Mouse (Mus musculus) limb, embryonic 14.5 days (tissue): ENCODE results near the gene Nup205. TPM values are rescaled to one million over a fixed set of nuclear protein-coding genes. Genes with fewer than 3 reads are reported as not detected.

ENCODE experiments used
- ATAC-seq: fragments of 200-750 bp; cut with Nextera tagmentation; 2 replicates; pipeline ENCODE4 v1.8.0; 2017; ENCODE audit warnings: low read depth, moderate number of reproducible peaks, moderate TSS enrichment; ENCODE audit not compliant: low FRiP score
- DNase-seq: peaks from one replicate; pipeline ENCODE4 v3.0.0-alpha.2; 2015; ENCODE audit warnings: low spot score
- H3K27ac ChIP-seq: fragments of 300-500 bp; sonication (generic); replicated peaks from 2 replicates; pipeline ENCODE4 v1.5.1; 2014; ENCODE audit warnings: low read depth, mild to moderate bottlenecking, low read length, moderate library complexity, mixed read lengths
- H3K27me3 ChIP-seq: fragments of 300-500 bp; sonication (generic); 2 replicates; pipeline ENCODE4 v1.6.1; 2014; ENCODE audit warnings: low read length, mixed read lengths; ENCODE audit not compliant: control insufficient read depth, insufficient read depth
- H3K36me3 ChIP-seq: fragments of 300-500 bp; sonication (generic); 2 replicates; pipeline ENCODE4 v1.6.1; 2014; ENCODE audit warnings: mild to moderate bottlenecking, low read length, moderate library complexity, mixed read lengths; ENCODE audit not compliant: control insufficient read depth, insufficient read depth
- H3K4me1 ChIP-seq: fragments of 300-500 bp; sonication (generic); 2 replicates; pipeline ENCODE4 v1.6.1; 2014; ENCODE audit warnings: antibody characterized with exemption, low read length, mixed read lengths; ENCODE audit not compliant: control insufficient read depth, insufficient read depth
- H3K4me2 ChIP-seq: fragments of 300-500 bp; sonication (generic); replicated peaks from 2 replicates; pipeline ENCODE4 v1.6.1; 2014; ENCODE audit warnings: low read depth, mild to moderate bottlenecking, low read length, moderate library complexity; ENCODE audit not compliant: severe bottlenecking
- H3K4me3 ChIP-seq: fragments of 300-500 bp; sonication (generic); replicated peaks from 2 replicates; pipeline ENCODE4 v1.5.1; 2014; ENCODE audit warnings: low read length
- H3K9ac ChIP-seq: fragments of 300-500 bp; sonication (generic); 2 replicates; pipeline ENCODE4 v1.6.1; 2014; ENCODE audit warnings: mild to moderate bottlenecking, low read depth, low read length, moderate library complexity; ENCODE audit not compliant: severe bottlenecking
- H3K9me3 ChIP-seq: fragments of 300-500 bp; sonication (generic); 2 replicates; pipeline ENCODE4 v1.6.1; 2016; ENCODE audit warnings: low read length; ENCODE audit not compliant: control insufficient read depth
- POLR2A ChIP-seq: fragments of 200-500 bp; IDR thresholded peaks from 2 replicates; pipeline ENCODE4 v1.8.0; 2012; ENCODE audit warnings: inconsistent platforms, mild to moderate bottlenecking, moderate library complexity, borderline replicate concordance; ENCODE audit not compliant: insufficient read depth, insufficient read length; ENCODE audit errors: extremely low read depth
- WGBS: fragments of 180-500 bp; shearing (Covaris S2); extraction: QIAGEN DNeasy Blood & Tissue Kit; methylation state at CpG from one replicate; pipeline ENCODE4 v1.1.7; 2014; 5-methylcytosine and 5-hydroxymethylcytosine counted together
- polyA plus RNA-seq, 2 experiments: library from polyadenylated mRNA; depleted of rRNA in 1 of 2; stranded (reverse) in 1 of 2; unstranded in 1 of 2; fragments of >200 nt; fragmentation: Nextera tagmentation in 1 of 2; extraction: Ambion mirVana in 1 of 2; gene quantifications; 2 replicates each; pipeline versions ENCODE4 v1.2.1 to v1.2.3; 2012 to 2014

Nup205 gene
- polyA plus RNA-seq, 2 experiments, result 38.7 to 48.4 TPM

DNA sequence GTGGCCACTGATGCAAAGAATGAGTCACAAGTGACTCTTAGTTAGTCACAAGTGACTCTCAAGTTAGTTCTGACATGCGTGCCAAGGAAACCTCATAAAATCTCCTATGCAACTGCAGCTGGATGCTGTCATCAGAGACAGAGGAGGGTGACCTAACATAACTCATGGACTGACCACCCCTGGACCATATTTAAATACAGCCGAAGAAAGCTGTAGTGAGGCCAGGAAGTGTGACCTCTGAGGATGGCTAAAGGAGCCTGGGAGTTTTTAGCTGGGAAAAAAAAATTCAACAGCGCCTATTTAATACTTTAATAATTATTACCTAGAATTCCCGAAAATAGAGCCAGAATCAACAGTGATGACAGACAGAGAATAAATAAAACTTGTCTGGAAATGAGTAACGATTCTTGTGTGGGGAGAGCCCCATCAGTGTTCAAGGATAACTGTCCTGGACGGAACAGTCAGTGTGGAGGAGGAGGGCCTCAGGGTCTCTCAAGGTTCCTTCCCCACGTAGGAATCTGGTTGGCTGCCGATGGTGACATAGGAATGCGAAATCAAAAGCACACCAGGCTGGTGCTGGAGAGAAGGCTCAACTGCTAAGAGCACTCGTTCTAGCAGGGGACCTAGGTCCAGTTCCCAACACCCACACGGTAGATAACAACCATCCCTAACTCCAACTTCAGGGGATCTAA, 96.3 kb downstream of the Nup205 start:
- TF ChIP-seq POLR2A, result no peak
- H3K4me3 ChIP-seq, result no peak overlapping the region
- no peaks in the 10 kb centered on the region for H3K27me3 ChIP-seq
- H3K9me3 ChIP-seq, result no peaks in the 10 kb centered on the region
- H3K9ac ChIP-seq, result no peak overlapping the region
- WGBS, result 63% methylated on average over 11 of the region's 11 CpGs
- no peak for ATAC-seq
- H3K4me2 ChIP-seq, result no peak overlapping the region
- H3K4me1 ChIP-seq, result no peaks in the 10 kb centered on the region
- DNase-seq, result no peak
- H3K27ac ChIP-seq, result 0 out of 2 replicates have a peak overlapping the region, but pooled peaks have one; percentile 19
- no peaks in the 10 kb centered on the region for H3K36me3 ChIP-seq

DNA sequence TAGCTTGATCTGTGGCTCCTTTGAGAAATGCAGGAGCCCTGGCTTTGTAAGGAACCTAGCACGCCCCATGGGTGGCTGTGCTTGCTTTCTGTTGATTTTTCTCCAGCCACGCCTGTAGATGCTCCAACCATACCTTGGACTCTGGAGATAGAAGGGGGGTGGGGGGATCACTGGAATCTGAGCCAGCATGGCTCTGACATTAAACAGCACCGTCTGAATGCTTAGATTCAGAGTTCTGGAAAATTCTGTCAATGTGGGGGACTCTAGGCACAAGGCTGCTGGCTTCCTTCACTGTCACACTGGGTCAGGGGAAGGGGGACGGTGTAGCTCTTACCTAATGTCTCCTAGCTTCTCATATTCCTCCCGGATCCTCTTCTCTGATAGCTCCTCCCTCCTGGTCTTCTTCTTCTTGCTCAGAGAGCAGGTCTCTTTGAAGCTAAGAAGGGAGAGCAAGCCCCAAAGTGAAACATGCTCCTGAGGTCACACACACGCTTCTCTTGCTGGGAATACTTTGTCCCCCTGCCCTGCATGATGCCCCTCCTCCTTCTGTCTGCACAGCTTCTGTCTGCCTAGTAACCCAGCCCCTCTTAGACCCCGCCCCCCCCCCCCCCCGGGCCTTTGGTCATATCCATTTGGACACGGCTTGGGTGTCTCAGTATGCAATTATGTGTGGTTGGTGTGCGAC, 100.8 kb downstream of the Nup205 start:
- H3K9ac ChIP-seq, result no peak overlapping the region
- H3K27me3 ChIP-seq, result no peaks in the 10 kb centered on the region
- no peaks in the 10 kb centered on the region for H3K36me3 ChIP-seq
- no peaks in the 10 kb centered on the region for H3K4me1 ChIP-seq
- no peaks in the 10 kb centered on the region for H3K9me3 ChIP-seq
- no peak overlapping the region for H3K4me3 ChIP-seq
- 53% methylated on average over 10 of the region's 10 CpGs for WGBS
- TF ChIP-seq POLR2A, result no peak
- H3K4me2 ChIP-seq, result no peak overlapping the region
- ATAC-seq (no peak), DNase-seq (no peak)
- H3K27ac ChIP-seq, result no peak overlapping the region

DNA sequence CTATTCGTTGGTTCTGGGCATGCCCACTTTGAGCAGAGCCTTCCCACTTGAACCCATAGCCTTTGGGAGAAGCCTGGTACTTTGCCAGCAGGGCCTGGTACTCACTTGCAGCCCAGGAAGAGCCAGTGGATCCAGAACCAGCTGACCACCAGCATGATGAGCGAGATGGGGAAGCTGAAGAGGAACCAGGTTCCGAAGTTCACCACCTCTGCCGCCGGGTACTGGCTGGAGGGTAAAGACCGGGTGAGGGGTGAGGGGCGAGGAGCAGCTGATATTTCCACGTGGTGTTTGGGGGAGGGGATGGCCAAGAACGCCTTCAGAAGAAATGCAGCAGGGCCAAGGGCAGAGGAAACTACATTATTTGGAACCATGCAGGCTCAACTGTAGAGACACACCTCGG, 102.1 kb downstream of the Nup205 start:
- no peak for ATAC-seq
- Histone ChIP-seq H3K9me3 (no peaks in the 10 kb centered on the region), H3K4me3 (no peak overlapping the region), H3K9ac (no peak overlapping the region), H3K27ac (no peak overlapping the region), H3K4me1 (no peaks in the 10 kb centered on the region), H3K4me2 (no peak overlapping the region), H3K36me3 (no peaks in the 10 kb centered on the region), H3K27me3 (no peaks in the 10 kb centered on the region)
- no peak for DNase-seq
- no peak for TF ChIP-seq POLR2A
- whole genome bisulfite sequencing, result 94% methylated on average over 9 of the region's 10 CpGs

DNA sequence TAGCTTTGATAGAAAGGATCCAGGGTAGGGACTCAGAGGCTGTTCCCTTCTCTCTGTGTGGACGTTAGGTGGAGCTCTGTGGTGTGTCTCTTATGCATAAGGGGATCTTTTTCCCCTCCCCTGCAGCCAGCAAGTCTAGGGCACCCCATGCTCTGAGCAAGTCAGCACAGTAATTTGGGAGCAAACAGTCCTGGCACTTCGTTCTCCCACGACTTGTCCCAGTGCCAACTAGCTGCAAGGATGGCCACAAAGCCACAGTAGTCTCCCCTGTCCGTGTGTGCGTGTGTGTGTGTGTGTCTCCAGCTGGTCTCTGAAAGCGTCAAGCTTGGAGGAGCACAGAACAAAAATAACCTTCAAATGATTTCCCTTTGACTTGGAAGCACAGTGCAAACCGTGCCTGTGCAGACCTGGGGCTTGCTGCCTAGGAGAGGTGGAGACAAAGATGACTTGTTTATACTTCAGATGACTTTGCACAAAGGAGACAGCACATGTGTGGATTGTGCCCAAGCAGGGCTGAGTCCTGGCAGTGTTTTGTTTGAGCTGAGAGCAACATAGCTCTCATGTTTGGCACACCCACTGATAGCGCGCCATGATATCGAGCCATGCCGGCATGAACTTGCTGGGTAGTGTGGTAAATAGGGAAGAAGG, 111.0 kb downstream of the Nup205 start:
- H3K4me3 ChIP-seq, result no peak overlapping the region
- H3K9me3 ChIP-seq, result no peaks in the 10 kb centered on the region
- no peak overlapping the region; the same call in 1 of the 2 replicates for H3K27ac ChIP-seq
- peaks cover 8% of the 10 kb centered on the region; the same call in 1 of the 2 replicates for H3K4me1 ChIP-seq
- no peak for TF ChIP-seq POLR2A
- no peak overlapping the region for H3K9ac ChIP-seq
- H3K36me3 ChIP-seq, result no peaks in the 10 kb centered on the region
- DNase-seq (peak; percentile 48), ATAC-seq (no peak)
- H3K27me3 ChIP-seq, result no peaks in the 10 kb centered on the region
- H3K4me2 ChIP-seq, result no peak overlapping the region
- WGBS, result 67% methylated on average over 11 of the region's 11 CpGs

DNA sequence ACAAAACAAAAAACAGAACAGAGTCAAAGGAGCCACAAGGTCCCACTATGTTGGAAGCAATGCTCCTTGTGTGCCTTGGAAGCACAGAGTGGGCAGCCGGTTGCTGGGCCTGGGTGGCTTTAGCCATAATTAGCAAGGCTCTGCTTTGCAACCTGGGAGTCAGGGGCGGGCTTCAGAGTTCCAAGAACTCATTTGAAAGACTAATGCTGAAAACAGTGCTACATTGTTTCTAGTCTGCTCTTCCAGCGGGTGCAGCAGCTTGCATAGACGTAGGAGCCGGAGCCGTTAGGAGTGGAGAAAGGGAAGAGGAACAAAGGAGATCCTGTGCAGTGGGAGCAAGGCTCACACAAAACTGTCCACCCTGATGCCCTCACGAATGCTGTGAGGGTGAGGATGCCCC, 111.7 kb downstream of the Nup205 start:
- 53% methylated on average over 7 of the region's 7 CpGs for WGBS
- Histone ChIP-seq H3K27me3 (no peaks in the 10 kb centered on the region), H3K27ac (no peak overlapping the region), H3K9ac (no peak overlapping the region), H3K4me2 (no peak overlapping the region), H3K4me3 (no peak overlapping the region), H3K9me3 (no peaks in the 10 kb centered on the region), H3K36me3 (no peaks in the 10 kb centered on the region), H3K4me1 (peaks cover 8% of the 10 kb centered on the region; the same call in 1 of the 2 replicates)
- DNase-seq (no peak), ATAC-seq (no peak)
- no peak for TF ChIP-seq POLR2A
